Mouse (Mus musculus): ENCODE data around the gene Gm19668. TPM values are rescaled to one million over a fixed set of nuclear protein-coding genes. Genes with fewer than 3 reads are reported as not detected.
A peak's percentile ranks its signal among the peaks of the same experiment; 100 is the strongest.

The Gm19668 gene
- polyA plus RNA-seq (2015; fragmentation: Nextera tagmentation; extraction: Ambion mirVana): not detected in 2 replicates

DNA sequence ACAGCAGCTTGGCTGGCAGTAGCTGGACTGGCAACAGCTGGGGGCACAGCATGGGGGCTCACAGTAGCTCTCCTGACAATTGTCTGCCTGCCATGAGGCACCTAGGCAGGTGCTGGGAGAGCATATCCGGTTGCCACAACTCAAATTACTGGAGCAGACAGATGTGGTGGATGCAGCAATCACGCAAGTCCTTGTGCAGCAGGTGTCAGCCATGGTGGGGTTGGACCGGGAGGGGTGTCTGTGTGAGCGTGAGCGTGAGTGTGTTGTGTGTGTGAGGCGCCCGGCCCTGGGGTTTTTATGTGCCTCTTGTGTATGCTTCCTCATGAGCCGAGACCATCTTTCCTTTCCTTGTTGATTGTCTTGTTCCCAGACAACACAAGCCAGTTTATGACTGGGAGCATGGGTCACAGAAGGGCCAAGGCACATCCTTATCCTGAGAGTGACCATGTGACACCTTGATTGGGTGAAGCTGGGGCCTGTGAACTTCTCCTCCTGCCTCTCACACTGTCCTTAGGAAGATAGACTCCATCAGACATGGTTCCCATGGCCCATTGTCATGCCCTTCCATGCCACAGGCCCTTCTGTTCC lies at the start of gene Gm19668:
Gene Gm19668, minus strand, starts transcription at position 213 of the 588 bp plus-strand sequence.
- ATAC-seq: peak; percentile 42; the same call in 1 of the 2 replicates
- H3K27me3 ChIP-seq (replicated peaks; ENCODE audit: control insufficient read depth, insufficient read depth, low read length): no peaks in the 10 kb centered on the region
- no peak within 1 kb of the TSS for H3K27ac ChIP-seq (ENCODE audit: low read length)
- no peaks in the 10 kb centered on the region for H3K9me3 ChIP-seq (ENCODE audit: control insufficient read depth, low read length)
- no peak within 1 kb of the TSS for H3K4me2 ChIP-seq (ENCODE audit: low read depth, low read length)
- H3K36me3 ChIP-seq (ENCODE audit: control insufficient read depth, insufficient read depth, low read length): no peaks in the 10 kb centered on the region
- H3K9ac ChIP-seq (ENCODE audit: low read depth, low read length): no peak within 1 kb of the TSS
- H3K4me1 ChIP-seq (ENCODE audit: control insufficient read depth, insufficient read depth, low read length): no peaks in the 10 kb centered on the region
- whole genome bisulfite sequencing: 41% methylated on average over 8 of the region's 8 CpGs
- no peak within 1 kb of the TSS for H3K4me3 ChIP-seq (ENCODE audit: low read length)

DNA sequence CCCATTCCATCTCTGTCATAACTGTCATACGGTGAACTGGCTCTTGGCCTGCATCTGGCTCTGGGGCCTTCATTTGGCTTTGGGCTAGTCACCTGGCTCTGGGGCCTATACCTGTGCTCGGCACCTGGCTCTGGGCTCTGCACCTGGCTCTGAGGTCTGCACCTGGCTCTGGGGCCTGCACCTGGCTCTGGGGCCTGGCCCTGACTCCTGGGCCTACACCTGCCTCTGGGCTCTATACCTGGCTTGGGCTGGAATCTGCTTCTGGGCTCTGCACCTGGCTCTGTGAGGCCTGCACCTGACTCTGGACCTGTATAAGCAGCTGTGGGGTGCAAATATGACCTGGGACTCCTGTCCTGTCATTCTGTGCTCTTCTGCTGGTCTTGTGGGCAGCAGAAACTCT lies 48.6 kb upstream of the Gm19668 start:
- ATAC-seq: peak; percentile 58

DNA sequence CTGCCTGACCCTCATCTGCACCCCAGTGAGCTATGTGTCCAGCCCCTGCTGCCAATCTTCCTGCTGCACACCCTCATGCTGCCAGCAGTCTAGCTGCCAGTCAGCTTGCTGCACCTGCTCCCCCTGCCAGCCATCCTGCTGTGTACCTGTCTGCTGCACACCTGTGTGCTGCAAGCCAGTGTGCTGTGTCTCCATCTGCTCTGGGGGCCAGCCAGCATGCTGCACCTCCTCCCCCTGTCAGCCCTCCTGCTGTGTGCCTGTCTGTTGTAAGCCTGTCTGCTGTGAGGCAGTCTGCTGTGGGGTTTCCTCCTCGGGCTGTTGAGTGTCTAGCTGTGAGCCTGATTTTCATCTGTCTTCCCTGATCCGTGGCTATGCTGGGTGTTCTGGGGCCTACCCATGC lies 48.0 kb upstream of the Gm19668 start:
- WGBS: 36% methylated on average over 2 of the region's 2 CpGs
- H3K4me1 ChIP-seq (ENCODE audit: control insufficient read depth, insufficient read depth, low read length): no peaks in the 10 kb centered on the region

More for the DNA sequence above, 48.6 kb upstream of the Gm19668 start:
- H3K27me3 ChIP-seq (replicated peaks; ENCODE audit: control insufficient read depth, insufficient read depth, low read length): no peaks in the 10 kb centered on the region
- no peaks in the 10 kb centered on the region for H3K36me3 ChIP-seq (ENCODE audit: control insufficient read depth, insufficient read depth, low read length)
- H3K9me3 ChIP-seq (ENCODE audit: control insufficient read depth, low read length): peaks cover 10% of the 10 kb centered on the region
- 73% methylated on average over 2 of the region's 2 CpGs for WGBS
- H3K4me1 ChIP-seq (ENCODE audit: control insufficient read depth, insufficient read depth, low read length): no peaks in the 10 kb centered on the region
- H3K4me3 ChIP-seq (ENCODE audit: low read length): no peak overlapping the region
- no peak overlapping the region for H3K9ac ChIP-seq (ENCODE audit: low read depth, low read length)
- H3K4me2 ChIP-seq (ENCODE audit: low read depth, low read length): no peak overlapping the region
- H3K27ac ChIP-seq (ENCODE audit: low read length): no peak overlapping the region

DNA sequence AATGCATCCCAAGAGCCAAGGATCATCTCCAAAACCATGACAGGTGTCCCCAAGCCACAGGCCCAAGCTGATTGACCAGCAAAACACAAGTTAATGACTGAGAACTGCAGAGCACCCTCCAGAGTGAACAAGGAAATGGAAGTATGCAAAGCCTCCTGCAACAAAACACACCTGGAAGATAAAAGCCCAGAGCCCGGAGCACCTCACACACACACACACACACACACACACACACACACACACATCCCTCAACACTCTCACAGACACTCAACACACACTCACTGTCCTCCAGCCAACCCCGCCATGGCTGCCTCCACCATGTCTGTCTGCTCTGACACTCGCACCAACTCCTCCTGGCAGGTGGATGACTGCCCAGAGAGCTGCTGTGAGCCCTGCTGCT lies 47.6 kb upstream of the Gm19668 start, which contains the start of gene Gm36176:
Gene Gm36176, plus strand, starts transcription at position 301 of the 400 bp plus-strand sequence.
- 71% methylated on average over 3 of the region's 3 CpGs for WGBS
- no peak within 1 kb of the TSS for H3K9ac ChIP-seq (ENCODE audit: low read depth, low read length)
- no peaks in the 10 kb centered on the region for H3K27me3 ChIP-seq (replicated peaks; ENCODE audit: control insufficient read depth, insufficient read depth, low read length)
- H3K4me1 ChIP-seq (ENCODE audit: control insufficient read depth, insufficient read depth, low read length): no peaks in the 10 kb centered on the region
- no peaks in the 10 kb centered on the region for H3K36me3 ChIP-seq (ENCODE audit: control insufficient read depth, insufficient read depth, low read length)
- no peak within 1 kb of the TSS for H3K4me2 ChIP-seq (ENCODE audit: low read depth, low read length)
- H3K9me3 ChIP-seq (ENCODE audit: control insufficient read depth, low read length): peaks cover 12% of the 10 kb centered on the region
- no peak for ATAC-seq
- no peak within 1 kb of the TSS for H3K4me3 ChIP-seq (ENCODE audit: low read length)
- H3K27ac ChIP-seq (ENCODE audit: low read length): no peak within 1 kb of the TSS

More for the DNA sequence above, 48.0 kb upstream of the Gm19668 start:
- no peak overlapping the region for H3K4me2 ChIP-seq (ENCODE audit: low read depth, low read length)
- no peak overlapping the region for H3K27ac ChIP-seq (ENCODE audit: low read length)
- no peak overlapping the region for H3K4me3 ChIP-seq (ENCODE audit: low read length)
- no peak for ATAC-seq
- H3K36me3 ChIP-seq (ENCODE audit: control insufficient read depth, insufficient read depth, low read length): no peaks in the 10 kb centered on the region
- H3K9me3 ChIP-seq (ENCODE audit: control insufficient read depth, low read length): peaks cover 10% of the 10 kb centered on the region
- no peak overlapping the region for H3K9ac ChIP-seq (ENCODE audit: low read depth, low read length)
- no peaks in the 10 kb centered on the region for H3K27me3 ChIP-seq (replicated peaks; ENCODE audit: control insufficient read depth, insufficient read depth, low read length)

DNA sequence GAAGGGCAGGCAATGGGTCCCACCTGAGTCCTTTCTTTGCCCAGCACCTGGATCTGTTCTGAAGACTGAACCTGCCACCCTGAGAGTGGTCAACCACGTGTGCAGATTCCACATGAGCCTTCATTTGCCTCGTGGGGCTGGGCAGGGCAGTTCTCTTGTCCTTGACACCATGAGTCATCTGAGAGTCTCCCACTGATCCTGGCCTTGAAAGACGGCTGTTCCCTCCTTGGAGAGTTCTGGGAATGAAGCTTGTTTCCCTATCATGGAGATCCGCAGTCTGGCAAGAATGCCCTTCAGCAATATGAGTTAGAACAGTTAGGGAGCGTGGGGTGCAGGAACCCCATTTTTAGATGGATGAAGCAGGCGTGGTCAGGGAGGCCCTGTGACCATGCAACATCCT lies 40.1 kb upstream of the Gm19668 start:
- no peaks in the 10 kb centered on the region for H3K36me3 ChIP-seq (ENCODE audit: control insufficient read depth, insufficient read depth, low read length)
- no peak for ATAC-seq
- no peak overlapping the region for H3K27ac ChIP-seq (ENCODE audit: low read length)
- 64% methylated on average over 6 of the region's 6 CpGs for WGBS
- H3K4me1 ChIP-seq (ENCODE audit: control insufficient read depth, insufficient read depth, low read length): no peaks in the 10 kb centered on the region
- peaks cover 9% of the 10 kb centered on the region for H3K9me3 ChIP-seq (ENCODE audit: control insufficient read depth, low read length)
- no peaks in the 10 kb centered on the region for H3K27me3 ChIP-seq (replicated peaks; ENCODE audit: control insufficient read depth, insufficient read depth, low read length)
- no peak overlapping the region for H3K9ac ChIP-seq (ENCODE audit: low read depth, low read length)
- no peak overlapping the region for H3K4me3 ChIP-seq (ENCODE audit: low read length)
- no peak overlapping the region for H3K4me2 ChIP-seq (ENCODE audit: low read depth, low read length)

DNA sequence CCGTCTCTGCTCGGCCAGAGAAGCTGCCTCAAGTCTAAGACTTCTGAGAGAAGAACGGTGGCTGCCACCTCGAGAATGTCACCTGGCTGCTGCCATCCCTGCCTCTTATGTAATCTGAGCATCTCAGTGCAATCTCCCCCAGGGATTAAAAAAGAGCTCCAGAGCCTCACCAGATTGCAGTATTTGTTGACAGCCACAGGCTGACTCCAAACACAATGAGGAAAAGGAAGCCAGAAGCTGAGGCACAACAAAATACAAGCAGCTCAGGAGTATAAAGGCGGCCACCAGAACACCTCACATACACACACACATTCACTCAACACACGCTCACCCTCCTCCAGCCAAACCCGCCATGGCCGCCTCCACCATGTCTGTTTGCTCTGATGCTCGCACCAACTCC lies 36.7 kb upstream of the Gm19668 start, which contains the start of gene Krtap10-10:
Gene Krtap10-10, plus strand, starts transcription at position 301 of the 400 bp plus-strand sequence.
- ATAC-seq: no peak

DNA sequence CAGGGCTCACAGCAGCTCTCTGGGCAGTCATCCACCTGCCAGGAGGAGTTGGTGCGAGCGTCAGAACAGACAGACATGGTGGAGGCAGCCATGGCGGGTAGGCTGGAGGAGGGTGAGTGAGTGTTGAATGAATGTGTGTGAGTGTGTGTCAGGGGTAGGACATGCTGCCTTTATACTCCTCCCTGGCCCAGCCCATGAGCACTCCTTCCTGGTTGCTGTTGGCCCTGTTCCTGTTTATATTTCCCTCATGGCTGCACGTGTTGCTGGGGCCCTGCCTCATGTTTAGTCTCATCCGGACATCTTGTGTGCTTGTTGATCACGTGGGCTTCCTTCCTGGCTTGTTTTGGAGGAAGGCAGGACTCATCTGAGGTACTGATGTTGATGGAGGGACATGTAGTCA lies 28.0 kb upstream of the Gm19668 start, which contains the start of gene Krtap10-4:
Gene Krtap10-4, minus strand, starts transcription at position 145 of the 400 bp plus-strand sequence.
- H3K36me3 ChIP-seq (ENCODE audit: control insufficient read depth, insufficient read depth, low read length): no peaks in the 10 kb centered on the region
- no peaks in the 10 kb centered on the region for H3K27me3 ChIP-seq (replicated peaks; ENCODE audit: control insufficient read depth, insufficient read depth, low read length)
- H3K27ac ChIP-seq (ENCODE audit: low read length): no peak within 1 kb of the TSS
- H3K9me3 ChIP-seq (ENCODE audit: control insufficient read depth, low read length): no peaks in the 10 kb centered on the region
- H3K4me2 ChIP-seq (ENCODE audit: low read depth, low read length): no peak within 1 kb of the TSS
- H3K4me3 ChIP-seq (ENCODE audit: low read length): no peak within 1 kb of the TSS
- no peak for ATAC-seq
- 56% methylated on average over 6 of the region's 6 CpGs for WGBS
- no peaks in the 10 kb centered on the region for H3K4me1 ChIP-seq (ENCODE audit: control insufficient read depth, insufficient read depth, low read length)
- no peak within 1 kb of the TSS for H3K9ac ChIP-seq (ENCODE audit: low read depth, low read length)

More for the DNA sequence above, 36.7 kb upstream of the Gm19668 start, which contains the start of gene Krtap10-10:
- H3K4me1 ChIP-seq (ENCODE audit: control insufficient read depth, insufficient read depth, low read length): no peaks in the 10 kb centered on the region
- no peak within 1 kb of the TSS for H3K4me2 ChIP-seq (ENCODE audit: low read depth, low read length)
- H3K9ac ChIP-seq (ENCODE audit: low read depth, low read length): no peak within 1 kb of the TSS
- H3K27me3 ChIP-seq (replicated peaks; ENCODE audit: control insufficient read depth, insufficient read depth, low read length): no peaks in the 10 kb centered on the region
- no peak within 1 kb of the TSS for H3K4me3 ChIP-seq (ENCODE audit: low read length)
- WGBS: 73% methylated on average over 9 of the region's 9 CpGs
- no peaks in the 10 kb centered on the region for H3K36me3 ChIP-seq (ENCODE audit: control insufficient read depth, insufficient read depth, low read length)
- no peaks in the 10 kb centered on the region for H3K9me3 ChIP-seq (ENCODE audit: control insufficient read depth, low read length)
- H3K27ac ChIP-seq (ENCODE audit: low read length): no peak within 1 kb of the TSS

DNA sequence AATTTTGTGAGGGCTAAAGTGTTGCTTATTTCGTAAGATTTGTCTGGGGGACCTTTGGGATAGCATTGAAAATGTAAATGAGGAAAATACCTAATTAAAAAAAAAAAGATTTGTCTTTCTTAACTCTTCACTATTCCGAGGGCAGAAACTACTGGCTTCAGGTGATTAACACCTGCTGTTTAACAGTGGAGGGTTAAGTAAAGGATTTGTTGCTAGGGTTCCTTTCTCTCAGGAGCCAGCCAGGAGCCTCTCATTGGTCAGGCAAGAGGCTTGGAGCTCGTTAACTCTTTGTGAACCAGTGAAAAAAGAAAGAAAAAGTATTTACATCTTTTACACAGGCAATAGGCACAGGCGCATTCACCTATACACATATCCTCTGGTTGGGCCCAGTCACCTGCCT lies 20.3 kb upstream of the Gm19668 start:
- Histone ChIP-seq H3K36me3 (ENCODE audit: control insufficient read depth, insufficient read depth, low read length) (no peaks in the 10 kb centered on the region), H3K27me3 (replicated peaks; ENCODE audit: control insufficient read depth, insufficient read depth, low read length) (no peaks in the 10 kb centered on the region), H3K4me3 (ENCODE audit: low read length) (no peak overlapping the region), H3K9me3 (ENCODE audit: control insufficient read depth, low read length) (no peaks in the 10 kb centered on the region), H3K4me2 (ENCODE audit: low read depth, low read length) (no peak overlapping the region), H3K9ac (ENCODE audit: low read depth, low read length) (no peak overlapping the region), H3K4me1 (ENCODE audit: control insufficient read depth, insufficient read depth, low read length) (no peaks in the 10 kb centered on the region), H3K27ac (ENCODE audit: low read length) (no peak overlapping the region)
- no peak for ATAC-seq
- 37% methylated on average over 4 of the region's 4 CpGs for WGBS

DNA sequence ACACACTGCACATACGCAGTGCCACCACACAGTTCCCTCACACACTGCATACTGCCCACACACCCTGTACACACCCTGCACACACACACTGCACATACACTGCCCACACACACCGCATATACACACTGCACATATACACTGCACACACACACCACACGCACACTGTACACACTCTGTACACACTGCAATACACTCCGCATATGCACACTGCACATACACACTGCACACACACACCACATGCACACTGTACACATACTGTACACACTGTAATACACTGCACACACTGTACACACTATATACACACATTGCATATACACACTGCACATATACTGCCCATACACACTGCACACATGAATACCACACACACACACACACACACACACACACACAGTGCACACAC lies 19.6 kb upstream of the Gm19668 start:
- WGBS: 96% methylated on average over 4 of the region's 4 CpGs
- Histone ChIP-seq H3K27ac (ENCODE audit: low read length) (no peak overlapping the region), H3K27me3 (replicated peaks; ENCODE audit: control insufficient read depth, insufficient read depth, low read length) (0 out of 2 replicates have a peak, but pooled peaks cover 3% of the 10 kb centered on the region), H3K9ac (ENCODE audit: low read depth, low read length) (no peak overlapping the region), H3K36me3 (ENCODE audit: control insufficient read depth, insufficient read depth, low read length) (no peaks in the 10 kb centered on the region), H3K9me3 (ENCODE audit: control insufficient read depth, low read length) (no peaks in the 10 kb centered on the region), H3K4me3 (ENCODE audit: low read length) (no peak overlapping the region), H3K4me2 (ENCODE audit: low read depth, low read length) (no peak overlapping the region), H3K4me1 (ENCODE audit: control insufficient read depth, insufficient read depth, low read length) (no peaks in the 10 kb centered on the region)
- no peak for ATAC-seq
